Mouse (Mus musculus): ENCODE results near the gene Prss23.

The Prss23 gene

GRCm38 (mm10) chr7:89508672-89509071, 18.3 kb downstream of the Prss23 start:
- DNase-seq (ENCODE audit: low spot score) = no peak

GRCm38 (mm10) chr7:89499516-89500307, 27.3 kb downstream of the Prss23 start:
- DNase-seq (ENCODE audit: low spot score) = no peak

- no peak for DNase-seq (ENCODE audit: low spot score)
Measured at GRCm38 (mm10) chr7:89483769-89484568, 43.0 kb downstream of the Prss23 start.

GRCm38 (mm10) chr7:89481723-89482122, 45.3 kb downstream of the Prss23 start:
- no peak for DNase-seq (ENCODE audit: low spot score)

- DNase-seq (ENCODE audit: low spot score) = no peak
Measured at GRCm38 (mm10) chr7:89478490-89478889, 48.5 kb downstream of the Prss23 start.

GRCm38 (mm10) chr7:89477294-89477999, 49.5 kb downstream of the Prss23 start:
- DNase-seq (ENCODE audit: low spot score) = no peak

- DNase-seq (ENCODE audit: low spot score) = no peak
Measured at GRCm38 (mm10) chr7:89473442-89473841, 53.5 kb downstream of the Prss23 start.

- no peak for DNase-seq (ENCODE audit: low spot score)
Measured at GRCm38 (mm10) chr7:89463775-89464592, 63.0 kb downstream of the Prss23 start.

GRCm38 (mm10) chr7:89463246-89463645, 63.7 kb downstream of the Prss23 start:
- DNase-seq (ENCODE audit: low spot score) = no peak

- no peak for DNase-seq (ENCODE audit: low spot score)
Measured at GRCm38 (mm10) chr7:89462646-89463207, 64.3 kb downstream of the Prss23 start.

GRCm38 (mm10) chr7:89461351-89461750, 65.6 kb downstream of the Prss23 start:
- no peak for DNase-seq (ENCODE audit: low spot score)

GRCm38 (mm10) chr7:89460911-89461310, 66.1 kb downstream of the Prss23 start:
- no peak for DNase-seq (ENCODE audit: low spot score)

- DNase-seq (ENCODE audit: low spot score) = no peak
Measured at GRCm38 (mm10) chr7:89459691-89460090, 67.3 kb downstream of the Prss23 start.
